Mouse (Mus musculus): ENCODE data around the gene Tirap. TPM values are rescaled to one million over a fixed set of nuclear protein-coding genes. Genes with fewer than 3 reads are reported as not detected.

Gene Tirap
- polyA plus RNA-seq (2017; shearing (Covaris generic)): 8.2 TPM

DNA sequence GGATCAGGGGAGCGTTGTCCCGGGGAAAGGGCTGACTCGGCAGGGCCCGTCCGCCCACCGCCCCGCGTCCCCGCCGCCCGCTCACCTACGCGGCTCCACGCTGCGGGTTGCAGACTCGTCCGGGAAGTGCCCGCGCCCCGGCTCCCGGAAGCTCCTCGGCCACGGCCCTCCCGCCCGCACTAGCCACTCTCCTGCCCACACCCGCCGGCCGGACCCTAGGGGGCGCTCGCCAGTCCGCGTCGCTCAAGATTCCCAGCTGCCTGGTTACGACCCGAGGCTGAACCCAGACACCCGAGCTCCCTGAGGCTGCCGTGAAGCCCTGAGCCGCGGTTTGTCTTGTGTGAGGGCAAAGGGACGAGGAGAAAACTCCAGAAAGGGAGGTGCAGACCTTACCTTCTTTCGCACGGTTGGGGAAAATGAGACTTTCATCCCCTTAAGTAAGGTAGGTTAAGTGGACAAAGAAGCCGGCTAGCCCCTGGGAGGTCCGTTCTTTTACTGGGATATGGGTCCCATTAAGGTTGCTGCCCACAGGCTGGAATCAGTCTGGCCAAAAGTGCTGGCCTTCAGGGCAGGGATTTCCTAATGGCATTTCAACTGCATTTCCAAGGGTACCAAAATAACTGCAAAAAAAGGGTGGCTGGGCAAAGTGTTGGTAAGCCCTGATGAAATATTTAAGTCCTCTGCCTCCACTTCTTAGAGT lies at the start of gene Tirap, which contains the start of gene Srpr:
Gene Tirap, minus strand, starts transcription at position 520 of the 700 bp plus-strand sequence.
Gene Srpr, plus strand, starts transcription at position 404 of the 700 bp plus-strand sequence.

DNA sequence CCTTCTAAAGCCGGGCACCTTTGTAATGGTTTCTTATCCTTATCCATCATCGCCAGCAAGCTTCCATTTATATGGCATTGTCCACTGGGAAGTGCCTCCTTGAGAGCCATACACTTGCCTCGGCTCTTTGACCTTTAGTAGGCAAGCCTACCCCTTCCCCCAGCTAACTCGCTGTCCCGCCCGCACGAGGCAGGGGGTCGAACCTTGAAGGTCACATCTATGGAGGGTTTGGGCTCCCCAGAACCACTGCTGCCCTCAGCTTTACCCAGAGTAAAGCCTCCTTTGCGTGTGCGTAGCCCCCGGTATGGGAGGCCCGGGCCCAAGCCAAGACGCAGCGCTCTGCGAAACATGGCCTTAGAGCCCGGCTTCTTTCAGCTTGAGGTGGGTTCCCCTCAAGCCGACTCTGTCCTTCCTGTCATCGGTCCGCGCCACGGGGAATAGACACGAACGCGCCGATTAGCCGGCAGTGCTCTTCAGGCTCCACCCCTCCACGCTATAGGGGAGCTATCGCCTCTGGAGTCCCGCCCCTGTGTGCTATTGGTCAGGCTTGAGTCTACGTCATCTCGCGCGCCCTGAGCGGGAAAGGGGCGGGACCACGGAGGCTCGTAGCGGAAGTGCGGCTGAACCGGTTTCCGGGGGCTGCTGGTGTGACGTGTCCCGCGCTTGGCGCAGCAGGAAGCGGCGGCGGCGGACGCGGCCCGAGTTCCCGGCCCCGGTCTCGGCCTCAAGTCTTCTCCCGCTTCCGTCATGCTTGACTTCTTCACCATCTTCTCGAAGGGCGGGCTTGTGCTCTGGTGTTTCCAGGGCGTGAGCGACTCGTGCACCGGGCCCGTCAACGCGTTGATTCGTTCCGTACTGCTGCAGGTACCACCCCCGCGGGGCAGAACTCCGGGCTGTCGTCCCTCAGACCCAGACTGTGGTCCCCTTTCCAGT lies 10.7 kb upstream of the Tirap start, which contains the start of gene Foxred1:
Gene Foxred1, minus strand, starts transcription at position 514 of the 933 bp plus-strand sequence.

DNA sequence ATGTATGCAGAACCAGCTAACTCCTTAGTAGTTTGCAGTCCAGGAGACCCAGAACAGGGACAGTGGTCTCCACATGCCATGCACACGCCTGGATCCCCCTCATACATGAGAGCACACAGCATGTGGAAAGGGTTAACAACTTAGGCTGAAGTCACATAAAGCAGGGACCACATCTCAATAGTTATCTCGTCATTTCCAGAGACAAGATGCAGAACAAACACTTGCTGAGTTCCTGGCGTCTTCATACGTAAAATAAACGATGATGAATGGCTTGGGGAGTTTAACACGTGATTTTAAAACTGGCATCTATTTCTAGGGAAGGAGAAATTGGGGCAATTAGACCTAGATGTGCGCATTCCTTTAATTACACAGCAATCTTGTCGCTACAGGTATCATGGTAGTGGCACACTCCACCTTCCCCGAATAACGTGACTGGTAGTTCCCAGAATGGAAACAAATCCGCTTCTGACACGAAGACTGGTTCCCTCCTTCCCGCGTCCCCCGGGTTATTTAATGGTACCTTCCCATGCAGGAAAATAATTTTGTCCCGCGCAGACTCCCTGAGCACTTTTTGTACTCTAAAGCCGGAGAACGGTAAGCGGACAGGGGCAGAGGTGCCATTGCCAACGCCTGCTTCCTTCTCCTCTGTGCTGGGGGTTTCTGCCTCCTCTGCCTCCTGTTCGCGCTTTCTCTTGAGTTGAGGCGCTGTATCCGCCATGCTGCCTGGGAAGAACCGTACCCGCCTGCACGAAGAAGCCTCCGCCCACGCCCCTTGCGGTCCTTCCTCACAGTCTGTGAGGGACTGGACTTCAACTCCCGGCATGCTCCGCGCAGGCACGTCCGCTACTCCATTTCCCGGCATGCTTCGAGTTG lies 24.6 kb downstream of the Tirap start, which contains the start of gene Dcps:
Gene Dcps, minus strand, starts transcription at position 811 of the 873 bp plus-strand sequence.

Other genes starting within 250 kb of the Tirap start
- gene St3gal4, start 81.0 kb downstream of the Tirap start, polyA plus RNA-seq (2017; shearing (Covaris generic)): 17.0 TPM
- gene Dcps, start 24.2 kb downstream of the Tirap start, polyA plus RNA-seq (2017; shearing (Covaris generic)): 87.7 TPM
- gene Srpr, start 116 bp downstream of the Tirap start, polyA plus RNA-seq (2017; shearing (Covaris generic)): 155 TPM
- 53.0 TPM for gene Foxred1, start 10.8 kb upstream of the Tirap start, polyA plus RNA-seq (2017; shearing (Covaris generic))
- 66.7 TPM for gene Fam118b, start 67.5 kb upstream of the Tirap start, polyA plus RNA-seq (2017; shearing (Covaris generic))
- 59.3 TPM for gene Rpusd4, start 67.6 kb upstream of the Tirap start, polyA plus RNA-seq (2017; shearing (Covaris generic))
- gene Cdon, start 220.8 kb upstream of the Tirap start, polyA plus RNA-seq (2017; shearing (Covaris generic)): 3.6 TPM

Data from CD4-positive, CD25-positive, alpha-beta regulatory T cell, adult 9 weeks (primary cell).